Mouse (Mus musculus) embryonic fibroblast, embryonic 13.5 days (primary cell): ENCODE data around the gene Ankrd13b. TPM values are rescaled to one million over a fixed set of nuclear protein-coding genes. Genes with fewer than 3 reads are reported as not detected.

Experiments
- H3K27ac ChIP-seq: 2 replicates; pipeline ENCODE4 v1.5.1; 2012; ENCODE audit warnings: low read length, control low read depth, inconsistent platforms; ENCODE audit not compliant: insufficient read depth
- H3K4me1 ChIP-seq: 2 replicates; pipeline ENCODE4 v1.6.1; 2011; ENCODE audit warnings: low read length; ENCODE audit not compliant: control insufficient read depth, insufficient read depth
- H3K4me3 ChIP-seq: 2 replicates; pipeline ENCODE4 v1.5.1; 2011; ENCODE audit warnings: mild to moderate bottlenecking, control low read depth, low read length; ENCODE audit not compliant: insufficient read depth
- CTCF ChIP-seq: IDR thresholded peaks from 2 replicates; pipeline ENCODE4 v1.5.1; 2011; ENCODE audit warnings: mild to moderate bottlenecking, control low read depth, low read length, moderate library complexity, borderline replicate concordance; ENCODE audit not compliant: insufficient read depth
- POLR2A ChIP-seq: IDR thresholded peaks from 2 replicates; pipeline ENCODE4 v1.6.1; 2011; ENCODE audit warnings: low read depth, mild to moderate bottlenecking, control low read depth, low read length, moderate library complexity
- polyA plus RNA-seq: library from polyadenylated mRNA; stranded (reverse); fragments of >200 nt; gene quantifications from 2 replicates; pipeline ENCODE4 v1.2.4, GENCODE M21; 2011; ENCODE audit warnings: low read depth; ENCODE audit not compliant: missing spikeins, insufficient read length

Gene Ankrd13b
- polyA plus RNA-seq, 1 experiment, result 12.3 TPM

DNA sequence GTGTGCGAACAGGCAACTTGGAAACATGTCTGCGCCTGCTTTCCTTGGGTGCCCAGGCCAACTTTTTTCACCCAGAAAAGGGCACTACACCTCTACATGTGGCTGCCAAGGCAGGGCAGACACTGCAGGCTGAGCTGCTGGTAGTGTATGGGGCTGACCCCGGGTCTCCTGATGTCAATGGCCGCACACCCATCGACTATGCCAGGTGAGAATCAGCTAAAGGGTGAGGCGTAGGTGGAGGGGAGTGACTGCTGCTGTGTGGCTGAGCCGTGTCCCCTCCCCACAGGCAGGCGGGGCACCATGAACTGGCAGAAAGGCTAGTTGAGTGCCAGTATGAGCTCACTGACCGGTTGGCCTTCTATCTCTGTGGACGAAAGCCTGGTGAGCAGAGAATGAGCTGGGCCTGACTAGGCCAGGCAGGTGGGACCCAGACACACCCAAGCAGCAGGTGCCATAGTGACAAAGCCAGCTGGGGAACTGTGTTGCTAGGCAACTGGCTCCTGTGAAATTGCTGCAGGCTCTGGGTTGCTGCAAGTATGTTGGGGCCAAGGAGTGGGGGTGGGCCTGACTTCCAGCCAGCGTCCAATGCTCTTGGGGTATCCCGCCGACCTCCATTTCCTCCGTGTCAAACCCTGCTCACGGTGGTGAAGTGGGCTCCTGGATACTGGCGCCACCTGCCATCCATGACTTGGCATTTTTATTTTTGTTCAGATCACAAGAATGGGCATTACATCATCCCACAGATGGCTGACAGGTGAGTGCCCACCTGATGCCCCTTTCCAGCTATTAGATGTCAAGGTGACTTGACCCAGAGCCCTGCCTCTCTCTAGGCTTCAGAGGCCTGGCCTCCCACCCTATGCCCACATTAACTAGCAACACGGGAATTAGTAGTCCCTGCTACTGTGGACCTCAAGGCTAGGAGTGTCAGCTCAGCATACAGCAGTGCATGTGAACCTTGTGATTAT is 11.2 kb upstream of the Ankrd13b start:
- no peak for TF ChIP-seq CTCF
- Histone ChIP-seq H3K27ac (no peak overlapping the region), H3K4me1 (peaks cover 16% of the 10 kb centered on the region; the same call in 1 of the 2 replicates), H3K4me3 (no peak overlapping the region)

DNA sequence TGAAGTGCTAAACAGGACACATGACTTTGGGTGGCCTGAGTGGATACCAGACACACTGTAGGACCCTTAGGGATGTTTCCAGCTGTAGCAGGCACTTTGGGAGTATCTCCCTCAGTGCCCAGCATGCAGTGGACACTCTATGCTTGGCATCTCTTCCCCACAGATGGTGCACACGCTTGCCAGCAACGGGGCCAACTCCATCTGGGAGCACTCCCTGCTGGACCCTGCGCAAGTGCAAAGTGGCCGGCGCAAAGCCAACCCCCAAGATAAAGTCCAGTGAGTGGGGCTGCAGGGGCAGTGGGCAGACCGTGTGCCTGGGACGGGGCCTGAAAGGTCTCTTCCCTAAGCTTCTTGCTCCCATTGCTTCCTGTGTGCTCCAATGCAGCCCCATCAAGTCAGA is 9.9 kb upstream of the Ankrd13b start:
- no peak overlapping the region for H3K4me3 ChIP-seq
- no peak overlapping the region for H3K27ac ChIP-seq
- H3K4me1 ChIP-seq, result peaks cover 27% of the 10 kb centered on the region
- TF ChIP-seq CTCF (no peak), POLR2A (no peak)

DNA sequence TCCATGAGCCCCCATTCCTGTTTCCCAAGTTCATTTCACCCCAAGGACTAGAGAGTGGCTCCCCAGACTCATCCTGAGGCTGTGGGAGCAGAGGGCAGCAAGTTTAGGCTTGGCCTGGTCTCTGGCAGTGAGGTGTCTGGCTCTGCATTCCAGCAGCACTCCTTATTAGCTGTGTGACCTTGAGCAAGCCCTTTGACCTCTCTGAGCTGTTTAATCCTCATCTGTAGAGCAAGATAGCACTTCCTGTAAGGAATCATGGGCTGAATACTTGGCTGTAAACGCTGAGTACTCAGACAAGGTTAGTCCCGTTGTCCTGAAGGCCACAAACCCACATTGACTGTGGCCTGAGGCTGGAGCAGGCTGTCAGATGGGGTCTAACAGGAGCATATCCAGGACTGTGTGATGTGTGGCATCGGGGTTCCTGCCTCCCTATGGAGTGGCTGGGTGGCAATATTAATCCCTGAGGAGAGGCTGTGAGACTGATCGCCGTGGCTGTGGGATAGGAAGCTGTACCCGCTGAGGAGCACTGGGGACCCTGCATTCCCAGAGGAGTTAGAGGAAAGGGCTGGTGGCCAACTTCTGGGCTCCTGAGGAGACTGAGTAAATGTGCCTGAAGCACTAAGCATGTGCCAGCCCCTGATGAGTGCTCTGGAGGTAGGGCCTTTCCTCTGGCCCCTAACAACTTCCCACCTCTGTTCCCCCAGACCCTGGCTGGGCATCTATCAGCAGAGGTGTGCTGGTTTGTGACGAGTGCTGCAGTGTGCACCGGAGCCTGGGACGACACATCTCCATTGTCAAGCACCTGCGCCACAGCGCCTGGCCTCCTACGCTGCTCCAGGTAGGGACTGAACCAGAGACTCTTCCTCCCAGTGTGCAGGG is 9.0 kb upstream of the Ankrd13b start:
- Histone ChIP-seq H3K4me3 (no peak overlapping the region), H3K4me1 (peaks cover 27% of the 10 kb centered on the region), H3K27ac (no peak overlapping the region)
- TF ChIP-seq POLR2A, result no peak
- TF ChIP-seq CTCF, result no peak

DNA sequence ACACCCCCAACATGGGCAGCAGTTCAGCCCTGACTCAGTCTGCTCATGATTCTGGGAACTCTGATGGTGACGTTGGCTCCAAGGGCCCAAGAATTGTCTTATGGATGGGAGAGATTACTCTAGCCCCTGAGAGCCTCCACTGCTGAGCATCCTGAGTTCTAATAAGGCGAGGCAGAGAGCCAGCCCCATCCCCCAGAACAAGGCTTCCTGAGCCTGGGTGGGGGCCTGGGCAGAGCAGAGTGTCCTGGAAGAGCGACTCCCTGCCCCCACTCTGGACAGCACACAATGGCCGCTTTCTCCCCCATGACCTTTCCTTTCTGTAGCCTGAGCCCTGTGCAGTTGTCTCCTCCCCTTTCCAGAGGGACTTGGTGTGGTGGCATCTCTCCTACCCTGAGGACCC is 8.4 kb upstream of the Ankrd13b start:
- Histone ChIP-seq H3K27ac (no peak overlapping the region), H3K4me1 (peaks cover 25% of the 10 kb centered on the region), H3K4me3 (no peak overlapping the region)
- TF ChIP-seq CTCF (no peak), POLR2A (no peak)

DNA sequence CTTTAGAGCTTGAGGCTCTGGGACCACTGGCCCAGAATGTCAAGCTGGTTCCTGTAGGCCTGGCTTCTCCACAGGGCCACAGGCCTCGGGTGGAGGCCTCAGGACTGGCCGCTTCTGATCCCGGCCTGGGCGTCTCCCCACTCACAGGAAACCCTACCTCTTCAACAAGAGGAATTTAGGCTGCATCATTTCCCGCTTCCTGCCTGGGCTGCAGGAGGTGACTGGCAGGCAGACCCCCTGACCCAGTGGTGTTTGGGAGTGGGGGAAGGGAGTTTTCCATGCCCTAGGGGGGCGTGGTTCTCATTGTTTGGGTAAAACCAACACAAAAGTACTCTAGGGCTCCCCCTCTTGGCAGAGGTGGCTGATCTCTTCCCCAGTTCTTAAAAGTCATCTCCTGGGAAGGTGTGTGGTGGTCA is 7.9 kb upstream of the Ankrd13b start:
- no peak overlapping the region for H3K4me3 ChIP-seq
- H3K4me1 ChIP-seq, result peaks cover 25% of the 10 kb centered on the region
- TF ChIP-seq CTCF, result no peak
- no peak for TF ChIP-seq POLR2A
- H3K27ac ChIP-seq, result no peak overlapping the region

DNA sequence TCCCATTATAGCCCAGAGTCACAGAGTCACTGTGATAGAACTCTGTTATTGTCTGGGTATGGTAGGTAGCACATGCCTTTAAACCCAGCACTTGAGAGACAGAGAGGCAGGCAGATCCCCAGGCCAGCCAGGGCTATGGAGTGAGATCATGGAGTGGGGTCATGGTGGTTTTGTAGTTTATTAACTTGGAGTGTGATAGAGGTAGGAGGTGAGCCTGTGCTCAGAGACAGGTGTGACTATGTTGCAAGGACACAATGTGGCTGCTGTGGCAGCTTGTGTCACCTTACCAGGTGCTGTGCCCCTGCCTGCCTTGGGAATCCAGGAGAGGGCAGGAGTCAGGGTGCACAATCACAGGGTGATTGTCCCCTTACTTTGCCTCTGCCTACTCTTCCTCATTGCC is 6.0 kb upstream of the Ankrd13b start:
- Histone ChIP-seq H3K4me3 (no peak overlapping the region), H3K4me1 (peaks cover 26% of the 10 kb centered on the region), H3K27ac (no peak overlapping the region)
- TF ChIP-seq CTCF, result no peak
- TF ChIP-seq POLR2A, result no peak

DNA sequence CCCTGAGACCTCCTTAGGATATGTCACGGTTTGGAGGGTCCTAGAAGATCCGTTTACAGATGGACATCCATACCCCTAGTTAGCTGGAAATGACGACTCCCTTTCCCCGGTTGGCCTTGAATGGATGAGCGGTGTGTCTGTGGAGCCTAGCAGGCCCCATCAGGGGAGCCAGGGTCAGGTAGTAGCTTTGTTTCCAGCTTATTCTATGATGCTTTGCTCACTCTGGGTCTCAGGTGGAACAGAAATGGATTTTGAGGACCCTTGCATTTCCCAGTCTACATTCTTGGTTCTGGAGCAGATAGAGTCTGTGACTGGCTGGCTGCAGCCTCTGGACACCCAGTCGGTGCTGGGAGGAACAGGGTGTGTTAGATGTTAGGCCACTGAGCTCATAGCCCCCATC is 5.3 kb upstream of the Ankrd13b start:
- Histone ChIP-seq H3K4me1 (peaks cover 31% of the 10 kb centered on the region), H3K4me3 (peak overlapping the region; percentile 77), H3K27ac (no peak overlapping the region)
- TF ChIP-seq CTCF, result no peak
- TF ChIP-seq POLR2A, result no peak

DNA sequence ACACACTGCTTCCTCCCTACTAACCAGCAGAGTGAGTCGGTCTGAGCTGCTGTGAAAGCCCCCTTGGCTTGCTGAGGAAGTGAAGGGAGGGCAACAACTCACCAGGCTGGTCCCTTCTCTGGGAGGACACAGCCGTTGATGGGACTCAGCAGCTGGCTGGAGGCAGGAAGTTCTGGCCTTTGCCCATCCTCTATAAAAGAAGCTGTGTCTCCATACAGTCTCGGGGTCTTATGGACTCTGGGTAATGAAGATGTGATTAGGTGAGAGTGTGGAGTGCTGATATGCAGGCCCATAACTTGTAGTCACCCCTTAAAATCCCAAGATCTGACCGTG is 4.8 kb upstream of the Ankrd13b start:
- H3K27ac ChIP-seq, result no peak overlapping the region
- H3K4me1 ChIP-seq, result peaks cover 31% of the 10 kb centered on the region
- TF ChIP-seq POLR2A (no peak), CTCF (no peak)
- H3K4me3 ChIP-seq, result peak overlapping the region; percentile 77

DNA sequence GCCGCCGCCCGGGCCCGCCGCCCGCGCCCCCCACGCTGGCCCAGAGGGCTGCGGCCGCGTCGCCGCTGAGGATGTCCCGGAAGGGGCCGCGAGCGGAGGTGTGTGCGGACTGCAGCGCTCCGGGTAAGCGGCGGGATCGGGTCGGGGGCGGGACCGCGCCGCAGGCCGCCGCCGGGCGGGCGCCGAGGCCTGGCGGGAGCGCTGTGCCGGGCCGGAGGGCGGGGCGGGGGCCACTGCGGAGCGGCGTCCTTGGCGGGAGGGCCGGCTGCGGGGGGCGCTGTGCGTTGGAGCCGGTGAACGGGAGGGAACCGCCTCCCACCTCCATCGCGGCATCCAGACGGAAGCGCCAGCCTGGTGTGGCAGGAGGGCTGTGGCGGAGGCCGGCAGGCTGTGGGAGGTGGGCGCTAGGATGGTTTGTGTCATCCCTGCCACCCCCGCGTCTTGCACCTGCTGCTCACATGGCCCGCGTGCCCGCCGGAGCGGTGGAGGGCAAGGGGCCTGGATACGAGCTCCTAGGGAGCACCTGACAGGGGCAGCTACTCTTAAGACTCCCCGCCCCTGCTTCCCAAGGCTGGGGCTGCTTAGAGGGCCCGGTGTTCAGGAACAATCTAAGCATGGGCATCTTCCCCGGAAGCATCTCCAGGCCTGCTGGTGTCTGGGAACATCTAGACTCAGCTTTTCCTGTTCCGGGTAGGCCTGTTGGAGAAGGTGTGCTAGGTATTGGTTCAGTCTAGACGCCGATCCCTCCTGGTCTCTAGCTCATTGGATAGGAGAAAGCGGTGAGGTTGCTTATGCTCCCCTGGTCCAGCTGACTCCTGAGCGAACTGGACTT is 4.2 kb upstream of the Ankrd13b start, which contains the start of gene Git1:
Gene Git1 (plus strand): TSS at position 51 of the 832 bp plus-strand sequence.
- Histone ChIP-seq H3K4me1 (peaks cover 31% of the 10 kb centered on the region), H3K4me3 (peak within 1 kb of the TSS; percentile 78), H3K27ac (peak within 1 kb of the TSS; percentile 89)
- TF ChIP-seq CTCF, result no peak
- TF ChIP-seq POLR2A, result 0 out of 2 replicates have a peak, but pooled peaks have one; percentile 7
